Mouse (Mus musculus) hindbrain, embryonic 12.5 days (tissue): ENCODE measurements around the gene Olfr1338. TPM values are rescaled to one million over a fixed set of nuclear protein-coding genes. Genes with fewer than 3 reads are reported as not detected.
"Not testable (repeated sequence)": the region's sequence is repeated elsewhere in the genome, so short reads cannot be mapped to it uniquely, and the experiment has no call there.

ENCODE experiments used
- ATAC-seq: fragments of 200-750 bp; cut with Nextera tagmentation; 2 replicates; pipeline ENCODE4 v1.8.0; 2017; ENCODE audit warnings: moderate TSS enrichment; ENCODE audit not compliant: low FRiP score
- H3K27ac ChIP-seq: fragments of 300-500 bp; sonication (generic); 2 replicates; pipeline ENCODE4 v1.5.1; 2016; ENCODE audit warnings: mild to moderate bottlenecking
- H3K27me3 ChIP-seq: fragments of 300-500 bp; sonication (generic); 2 replicates; pipeline ENCODE4 v1.6.1; 2016; ENCODE audit warnings: mild to moderate bottlenecking
- H3K36me3 ChIP-seq: fragments of 300-500 bp; sonication (generic); 2 replicates; pipeline ENCODE4 v1.6.1; 2016; ENCODE audit warnings: mild to moderate bottlenecking
- H3K4me1 ChIP-seq: fragments of 300-500 bp; sonication (generic); 2 replicates; pipeline ENCODE4 v1.6.1; 2016
- H3K4me2 ChIP-seq: fragments of 300-500 bp; sonication (generic); replicated peaks from 2 replicates; pipeline ENCODE4 v1.6.1; 2016; ENCODE audit warnings: mild to moderate bottlenecking
- H3K4me3 ChIP-seq: fragments of 300-500 bp; sonication (generic); 2 replicates; pipeline ENCODE4 v1.5.1; 2016; ENCODE audit warnings: mild to moderate bottlenecking
- H3K9ac ChIP-seq: fragments of 300-500 bp; sonication (generic); 2 replicates; pipeline ENCODE4 v1.6.1; 2016; ENCODE audit warnings: mild to moderate bottlenecking, moderate library complexity
- H3K9me3 ChIP-seq: fragments of 300-500 bp; sonication (generic); replicated peaks from 2 replicates; pipeline ENCODE4 v1.6.1; 2016; ENCODE audit warnings: mild to moderate bottlenecking
- WGBS: fragments of 180-500 bp; shearing (Covaris S2); methylation state at CpG from one replicate; pipeline ENCODE4 v1.1.7; 2016; 5-methylcytosine and 5-hydroxymethylcytosine counted together
- polyA plus RNA-seq: library from polyadenylated mRNA; unstranded; fragments of >200 nt; fragmentation: Nextera tagmentation; extraction: Ambion mirVana; gene quantifications from 2 replicates; pipeline ENCODE4 v1.2.1, GENCODE M21; 2016

Olfr1338 gene
- not detected in 2 replicates for polyA plus RNA-seq

- no peak within 1 kb of the TSS for H3K4me2 ChIP-seq
- no peak within 1 kb of the TSS for H3K27ac ChIP-seq
- no peaks in the 10 kb centered on the region for H3K27me3 ChIP-seq
- H3K4me1 ChIP-seq, result no peaks in the 10 kb centered on the region
- WGBS, result 73% methylated on average over 1 of the region's 1 CpGs
- ATAC-seq, result no peak
- H3K9me3 ChIP-seq, result no peaks in the 10 kb centered on the region
- H3K36me3 ChIP-seq, result no peaks in the 10 kb centered on the region
- H3K9ac ChIP-seq, result no peak within 1 kb of the TSS
- no peak within 1 kb of the TSS for H3K4me3 ChIP-seq
Observed at GRCm38 (mm10) chr4:118758637-118759036, at the start of gene Olfr1338. TSS of gene Olfr1338 (minus strand) at chr4:118758737.

DNA sequence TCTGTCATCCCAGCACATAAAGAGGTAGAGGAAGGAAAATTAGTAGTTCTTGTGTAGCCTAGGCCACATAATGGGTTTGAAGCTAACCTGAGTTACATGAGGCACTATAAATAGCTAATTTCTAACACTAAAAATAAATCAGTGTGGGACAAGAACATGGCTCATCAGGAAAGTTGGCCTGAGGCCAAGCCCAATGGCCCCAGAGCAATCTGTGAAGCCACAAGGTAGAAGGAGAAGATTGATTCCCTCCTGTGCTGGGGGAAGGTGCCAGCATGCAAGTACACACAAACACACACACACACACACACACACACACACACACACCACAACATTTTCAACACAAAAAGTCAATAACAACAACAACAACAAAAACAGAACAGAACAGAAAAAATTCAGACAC lies 34.3 kb upstream of the Olfr1338 start:
- H3K27ac ChIP-seq, H3K36me3 ChIP-seq, H3K4me1 ChIP-seq, H3K9me3 ChIP-seq, H3K27me3 ChIP-seq, H3K4me2 ChIP-seq, ATAC-seq, H3K9ac ChIP-seq, H3K4me3 ChIP-seq: not testable (repeated sequence)

DNA sequence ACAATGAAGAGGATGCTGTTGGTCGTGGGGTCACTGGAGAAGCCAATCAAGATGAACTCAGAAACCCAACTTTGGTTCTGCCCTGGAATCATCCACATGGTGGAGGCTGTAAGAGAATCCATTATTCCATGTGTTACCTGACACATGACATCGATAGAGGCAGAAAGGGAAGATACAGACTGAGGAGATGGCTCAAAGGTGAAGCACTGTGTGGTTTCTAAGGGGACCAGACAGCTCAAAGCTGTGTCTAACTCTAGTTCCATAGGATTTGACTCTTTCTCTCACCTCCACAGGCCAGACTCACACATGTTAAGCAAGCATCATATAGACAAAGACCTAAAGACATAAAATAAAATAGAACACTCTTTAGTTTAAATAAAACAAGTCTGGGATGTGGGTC lies 23.9 kb upstream of the Olfr1338 start, which contains the start of gene Olfr1337:
Olfr1337 (minus strand) TSS at position 101 of the 400 bp plus-strand sequence.
- Histone ChIP-seq H3K9me3 (no peaks in the 10 kb centered on the region), H3K4me3 (no peak within 1 kb of the TSS), H3K4me1 (no peaks in the 10 kb centered on the region), H3K36me3 (no peaks in the 10 kb centered on the region), H3K27ac (no peak within 1 kb of the TSS), H3K9ac (no peak within 1 kb of the TSS), H3K4me2 (no peak within 1 kb of the TSS), H3K27me3 (no peaks in the 10 kb centered on the region)
- WGBS, result 73% methylated on average over 2 of the region's 2 CpGs
- ATAC-seq, result no peak

GRCm38 (mm10) chr4:118741881-118742280 lies 16.7 kb downstream of the Olfr1338 start:
- WGBS, result 3% methylated on average over 16 of the region's 16 CpGs
- Histone ChIP-seq H3K27ac (no peak overlapping the region), H3K4me1 (peaks cover 4% of the 10 kb centered on the region; the same call in 1 of the 2 replicates), H3K9ac (no peak overlapping the region), H3K9me3 (peaks cover 9% of the 10 kb centered on the region; the same call in 1 of the 2 replicates), H3K27me3 (peaks cover 27% of the 10 kb centered on the region), H3K4me2 (peak overlapping the region; percentile 24; the same call in 1 of the 2 replicates), H3K4me3 (no peak overlapping the region), H3K36me3 (no peaks in the 10 kb centered on the region)
- ATAC-seq, result no peak

- H3K4me2 ChIP-seq, result peak overlapping the region; percentile 24; the same call in 1 of the 2 replicates
- H3K4me3 ChIP-seq, result no peak overlapping the region
- peaks cover 27% of the 10 kb centered on the region for H3K27me3 ChIP-seq
- peaks cover 1% of the 10 kb centered on the region; the same call in 1 of the 2 replicates for H3K9me3 ChIP-seq
- H3K4me1 ChIP-seq, result peaks cover 4% of the 10 kb centered on the region; the same call in 1 of the 2 replicates
- 3% methylated on average over 11 of the region's 11 CpGs for WGBS
- ATAC-seq, result no peak
- H3K27ac ChIP-seq, result no peak overlapping the region
- H3K36me3 ChIP-seq, result no peaks in the 10 kb centered on the region
- no peak overlapping the region for H3K9ac ChIP-seq
Observed at GRCm38 (mm10) chr4:118740988-118741698, 17.4 kb downstream of the Olfr1338 start.

GRCm38 (mm10) chr4:118739574-118739973 lies 19.0 kb downstream of the Olfr1338 start:
- Histone ChIP-seq H3K36me3 (no peaks in the 10 kb centered on the region), H3K4me3 (no peak overlapping the region), H3K4me1 (peaks cover 4% of the 10 kb centered on the region; the same call in 1 of the 2 replicates), H3K9ac (no peak overlapping the region), H3K27ac (no peak overlapping the region), H3K9me3 (no peaks in the 10 kb centered on the region), H3K27me3 (peaks cover 27% of the 10 kb centered on the region), H3K4me2 (no peak overlapping the region)
- 65% methylated on average over 3 of the region's 3 CpGs for WGBS
- ATAC-seq, result no peak

DNA sequence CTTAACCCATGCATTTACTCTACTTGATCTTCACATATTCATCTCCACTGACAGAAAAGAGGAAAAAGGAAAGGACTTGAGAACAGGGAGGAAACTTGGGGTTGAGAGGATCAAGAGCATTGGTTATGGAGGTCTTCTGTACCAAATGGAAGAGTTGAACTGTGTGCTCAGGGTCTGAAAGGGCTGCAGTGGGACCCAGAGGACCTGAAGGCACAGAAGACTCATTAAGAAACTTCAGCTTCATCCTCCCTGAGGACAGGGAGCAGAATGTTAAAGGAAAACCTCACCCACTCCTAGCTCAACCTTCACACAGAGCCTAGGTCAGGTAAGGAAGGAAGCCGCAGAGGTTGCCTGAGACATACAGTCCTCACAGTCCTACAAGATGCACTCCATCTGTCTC lies 26.7 kb downstream of the Olfr1338 start, which contains the start of gene Olfr1339:
Olfr1339 (plus strand) TSS at position 301 of the 400 bp plus-strand sequence.
- no peaks in the 10 kb centered on the region for H3K4me1 ChIP-seq
- 100% methylated on average over 1 of the region's 1 CpGs for WGBS
- ATAC-seq, result no peak
- H3K36me3 ChIP-seq, result no peaks in the 10 kb centered on the region
- no peak within 1 kb of the TSS for H3K9ac ChIP-seq
- H3K4me3 ChIP-seq, result no peak within 1 kb of the TSS
- H3K27me3 ChIP-seq, result no peaks in the 10 kb centered on the region
- no peaks in the 10 kb centered on the region for H3K9me3 ChIP-seq
- H3K27ac ChIP-seq, result no peak within 1 kb of the TSS
- H3K4me2 ChIP-seq, result no peak within 1 kb of the TSS

DNA sequence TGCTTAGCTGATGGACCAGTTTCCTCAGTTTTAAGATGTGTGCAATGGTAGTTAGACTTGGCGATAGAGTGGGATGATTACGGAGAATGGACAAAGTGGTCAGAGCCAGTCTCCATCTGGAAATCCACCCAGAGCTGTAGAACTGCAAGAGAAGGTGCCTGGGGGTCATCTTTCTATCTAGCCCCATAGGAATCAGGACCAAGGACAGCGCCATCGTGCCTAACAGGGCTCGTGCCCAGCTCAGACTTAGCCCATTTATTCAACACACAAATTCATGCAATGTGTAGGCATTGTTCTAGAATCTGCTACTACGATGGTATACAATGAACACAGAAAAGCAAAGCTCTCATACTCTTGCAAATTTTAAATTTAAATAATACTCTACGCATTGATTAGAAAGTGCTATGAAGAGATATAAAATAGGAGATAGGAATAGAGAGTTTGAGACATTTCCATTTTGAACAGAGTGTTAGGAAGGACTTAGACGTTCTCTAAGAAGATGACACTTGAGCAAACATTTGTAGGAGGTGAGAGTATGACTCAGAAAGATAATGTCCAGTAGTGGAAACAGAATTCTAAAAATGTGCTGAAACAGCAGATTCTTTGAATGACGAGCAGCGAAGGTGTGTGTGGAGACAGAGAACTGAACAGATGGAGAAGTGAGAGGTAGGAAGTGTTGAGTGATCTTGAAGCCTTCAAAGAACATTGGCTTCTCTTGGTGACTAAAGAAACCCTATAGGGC lies 36.6 kb downstream of the Olfr1338 start:
- no peak overlapping the region for H3K27ac ChIP-seq
- no peaks in the 10 kb centered on the region for H3K4me1 ChIP-seq
- H3K9me3 ChIP-seq, result no peaks in the 10 kb centered on the region
- H3K9ac ChIP-seq, result no peak overlapping the region
- no peak overlapping the region for H3K4me3 ChIP-seq
- ATAC-seq, result no peak
- no peaks in the 10 kb centered on the region for H3K27me3 ChIP-seq
- WGBS, result 55% methylated on average over 10 of the region's 10 CpGs
- no peak overlapping the region for H3K4me2 ChIP-seq
- no peaks in the 10 kb centered on the region for H3K36me3 ChIP-seq

- no peak within 1 kb of the TSS for H3K4me2 ChIP-seq
- no peak within 1 kb of the TSS for H3K4me3 ChIP-seq
- no peaks in the 10 kb centered on the region for H3K4me1 ChIP-seq
- no peaks in the 10 kb centered on the region for H3K9me3 ChIP-seq
- H3K27ac ChIP-seq, result no peak within 1 kb of the TSS
- no peak within 1 kb of the TSS for H3K9ac ChIP-seq
- H3K27me3 ChIP-seq, result no peaks in the 10 kb centered on the region
- ATAC-seq, result no peak
- no peaks in the 10 kb centered on the region for H3K36me3 ChIP-seq
Observed at GRCm38 (mm10) chr4:118719838-118720237, 38.7 kb downstream of the Olfr1338 start, which contains the start of gene Olfr1340. TSS of gene Olfr1340 (plus strand) at chr4:118720138.

DNA sequence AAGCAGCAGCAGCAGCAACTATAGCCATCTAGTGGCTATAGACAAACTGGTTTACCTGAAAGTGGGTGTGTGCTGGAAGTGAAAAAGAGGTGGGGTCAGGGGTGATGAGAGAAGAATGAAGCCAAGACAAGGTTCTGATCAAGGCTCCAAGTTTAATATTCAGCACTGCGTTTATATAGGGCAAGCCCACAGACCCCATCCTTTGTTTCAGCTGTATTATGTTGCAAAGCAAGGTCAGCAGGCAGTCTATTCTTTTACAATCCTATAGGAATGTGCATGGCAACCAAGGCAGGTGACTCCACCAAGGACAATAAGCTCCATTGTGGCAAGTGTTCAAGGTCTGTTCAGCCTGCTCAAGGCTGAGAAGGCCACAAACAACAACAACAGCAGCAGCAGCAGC lies 46.9 kb downstream of the Olfr1338 start:
- H3K36me3 ChIP-seq, result no peaks in the 10 kb centered on the region
- no peak overlapping the region for H3K9ac ChIP-seq
- H3K27ac ChIP-seq, result no peak overlapping the region
- H3K9me3 ChIP-seq, result no peaks in the 10 kb centered on the region
- no peaks in the 10 kb centered on the region for H3K27me3 ChIP-seq
- no peak overlapping the region for H3K4me3 ChIP-seq
- no peak overlapping the region for H3K4me2 ChIP-seq
- 18% methylated on average over 1 of the region's 1 CpGs for WGBS
- ATAC-seq, result no peak
- no peaks in the 10 kb centered on the region for H3K4me1 ChIP-seq

- Histone ChIP-seq H3K9ac (no peak overlapping the region), H3K9me3 (no peaks in the 10 kb centered on the region), H3K4me3 (no peak overlapping the region), H3K4me1 (no peaks in the 10 kb centered on the region), H3K36me3 (no peaks in the 10 kb centered on the region), H3K27me3 (no peaks in the 10 kb centered on the region), H3K27ac (no peak overlapping the region), H3K4me2 (no peak overlapping the region)
- 83% methylated on average over 5 of the region's 5 CpGs for WGBS
- ATAC-seq, result no peak
Observed at GRCm38 (mm10) chr4:118708086-118708485, 50.5 kb downstream of the Olfr1338 start.

DNA sequence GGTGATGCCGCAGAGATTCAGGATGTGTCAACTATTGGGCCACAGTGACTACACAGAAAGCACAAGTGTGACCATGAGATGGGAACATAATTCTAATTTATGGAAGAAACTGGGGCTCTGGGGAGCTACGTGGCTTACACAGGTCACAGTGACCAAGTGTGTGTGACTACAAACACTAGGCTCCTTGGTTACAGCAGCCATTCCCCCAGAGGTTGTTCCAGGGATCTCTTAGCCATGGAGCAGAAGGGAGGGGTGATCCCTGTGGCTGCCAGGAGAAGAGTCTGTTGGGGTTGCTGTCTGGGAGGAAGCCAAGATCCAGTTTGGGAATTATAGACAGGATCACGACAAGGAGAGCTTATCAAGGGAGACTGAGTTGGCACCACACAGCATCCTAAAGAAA lies 55.3 kb downstream of the Olfr1338 start, which contains the start of gene Olfr1341:
Olfr1341 (plus strand) TSS at position 301 of the 400 bp plus-strand sequence.
- no peak within 1 kb of the TSS for H3K4me2 ChIP-seq
- no peak within 1 kb of the TSS for H3K4me3 ChIP-seq
- H3K4me1 ChIP-seq, result no peaks in the 10 kb centered on the region
- no peak within 1 kb of the TSS for H3K27ac ChIP-seq
- no peak within 1 kb of the TSS for H3K9ac ChIP-seq
- no peaks in the 10 kb centered on the region for H3K9me3 ChIP-seq
- 86% methylated on average over 3 of the region's 3 CpGs for WGBS
- no peak for ATAC-seq
- no peaks in the 10 kb centered on the region for H3K36me3 ChIP-seq
- H3K27me3 ChIP-seq, result no peaks in the 10 kb centered on the region
